Mouse (Mus musculus) intestine, embryonic 16.5 days (tissue): ENCODE measurements around the gene Adk. TPM values are rescaled to one million over a fixed set of nuclear protein-coding genes. Genes with fewer than 3 reads are reported as not detected.
A peak's percentile ranks its signal among the peaks of the same experiment; 100 is the strongest.

Source experiments
- ATAC-seq: fragments of 200-750 bp; cut with Nextera tagmentation; 2 replicates; pipeline ENCODE4 v1.8.0; 2017; ENCODE audit warnings: moderate TSS enrichment, moderate library complexity
- H3K27ac ChIP-seq: fragments of 300-500 bp; sonication (generic); 2 replicates; pipeline ENCODE4 v1.5.1; 2014; ENCODE audit warnings: mild to moderate bottlenecking, low read length
- H3K27me3 ChIP-seq: fragments of 300-500 bp; sonication (generic); replicated peaks from 2 replicates; pipeline ENCODE4 v1.6.1; 2014; ENCODE audit warnings: low read length, control low read depth, mixed read lengths; ENCODE audit not compliant: control insufficient read depth, insufficient read depth
- H3K36me3 ChIP-seq: fragments of 300-500 bp; sonication (generic); 2 replicates; pipeline ENCODE4 v1.6.1; 2014; ENCODE audit warnings: low read length, control low read depth; ENCODE audit not compliant: control insufficient read depth, insufficient read depth
- H3K4me1 ChIP-seq: fragments of 300-500 bp; sonication (generic); 2 replicates; pipeline ENCODE4 v1.6.1; 2014; ENCODE audit warnings: low read length, control low read depth, mixed read lengths; ENCODE audit not compliant: control insufficient read depth, insufficient read depth
- H3K4me2 ChIP-seq: fragments of 300-500 bp; sonication (generic); 2 replicates; pipeline ENCODE4 v1.6.1; 2014; ENCODE audit warnings: low read depth, low read length, control low read depth
- H3K4me3 ChIP-seq: fragments of 300-500 bp; sonication (generic); 2 replicates; pipeline ENCODE4 v1.5.1; 2014; ENCODE audit warnings: mild to moderate bottlenecking, low read length
- H3K9ac ChIP-seq: fragments of 300-500 bp; sonication (generic); 2 replicates; pipeline ENCODE4 v1.6.1; 2014; ENCODE audit warnings: low read depth, low read length
- H3K9me3 ChIP-seq: fragments of 300-500 bp; sonication (generic); 2 replicates; pipeline ENCODE4 v1.6.1; 2016; ENCODE audit warnings: low read length, control low read depth; ENCODE audit not compliant: control insufficient read depth
- WGBS: fragments of 180-500 bp; shearing (Covaris S2); extraction: QIAGEN DNeasy Blood & Tissue Kit; methylation state at CpG from one replicate; pipeline ENCODE4 v1.1.7; 2014; 5-methylcytosine and 5-hydroxymethylcytosine counted together
- polyA plus RNA-seq: library from polyadenylated mRNA; unstranded; fragments of >200 nt; fragmentation: Nextera tagmentation; extraction: Ambion mirVana; gene quantifications from 2 replicates; pipeline ENCODE4 v1.2.1, GENCODE M21; 2015

Gene Adk
- polyA plus RNA-seq, 1 experiment from 2014 or later = 244 TPM

GRCm38 (mm10) chr14:21075751-21076500, 23.6 kb downstream of the Adk start:
- Histone ChIP-seq H3K9me3 (no peaks in the 10 kb centered on the region), H3K4me2 (peak overlapping the region; percentile 80), H3K27ac (peak overlapping the region; percentile 88), H3K27me3 (no peaks in the 10 kb centered on the region), H3K36me3 (no peaks in the 10 kb centered on the region), H3K9ac (peak overlapping the region; percentile 76), H3K4me3 (peak overlapping the region; percentile 66), H3K4me1 (peaks cover 19% of the 10 kb centered on the region)
- under 1% methylated on average over 59 of the region's 59 CpGs for WGBS
- ATAC-seq = peak; percentile 98

- peak overlapping the region; percentile 72 for H3K27ac ChIP-seq
- 38% methylated on average over 7 of the region's 7 CpGs for WGBS
- H3K9me3 ChIP-seq = no peaks in the 10 kb centered on the region
- peak; percentile 36 for ATAC-seq
- H3K9ac ChIP-seq = peak overlapping the region; percentile 76
- no peaks in the 10 kb centered on the region for H3K36me3 ChIP-seq
- no peaks in the 10 kb centered on the region for H3K27me3 ChIP-seq
- H3K4me2 ChIP-seq = peak overlapping the region; percentile 80
- peaks cover 19% of the 10 kb centered on the region for H3K4me1 ChIP-seq
- H3K4me3 ChIP-seq = peak overlapping the region; percentile 66
Measured at GRCm38 (mm10) chr14:21076501-21077194, 24.3 kb downstream of the Adk start.

GRCm38 (mm10) chr14:21077939-21078338, 25.6 kb downstream of the Adk start:
- ATAC-seq = no peak
- Histone ChIP-seq H3K4me1 (peaks cover 23% of the 10 kb centered on the region), H3K9me3 (no peaks in the 10 kb centered on the region), H3K27me3 (no peaks in the 10 kb centered on the region), H3K4me2 (no peak overlapping the region), H3K36me3 (no peaks in the 10 kb centered on the region), H3K27ac (no peak overlapping the region), H3K9ac (no peak overlapping the region), H3K4me3 (no peak overlapping the region)
- 82% methylated on average over 4 of the region's 4 CpGs for WGBS

- no peaks in the 10 kb centered on the region for H3K9me3 ChIP-seq
- H3K9ac ChIP-seq = no peak overlapping the region
- H3K27ac ChIP-seq = no peak overlapping the region
- no peak overlapping the region for H3K4me3 ChIP-seq
- no peaks in the 10 kb centered on the region for H3K36me3 ChIP-seq
- H3K4me1 ChIP-seq = peaks cover 26% of the 10 kb centered on the region
- H3K27me3 ChIP-seq = no peaks in the 10 kb centered on the region
- no peak overlapping the region for H3K4me2 ChIP-seq
- ATAC-seq = no peak
Measured at GRCm38 (mm10) chr14:21078511-21078910, 26.1 kb downstream of the Adk start.

- 56% methylated on average over 1 of the region's 1 CpGs for WGBS
- Histone ChIP-seq H3K4me2 (no peak overlapping the region), H3K36me3 (no peaks in the 10 kb centered on the region), H3K9ac (no peak overlapping the region), H3K9me3 (no peaks in the 10 kb centered on the region), H3K27ac (no peak overlapping the region), H3K27me3 (no peaks in the 10 kb centered on the region), H3K4me1 (peaks cover 35% of the 10 kb centered on the region), H3K4me3 (no peak overlapping the region)
- no peak for ATAC-seq
Measured at GRCm38 (mm10) chr14:21082823-21083222, 30.4 kb downstream of the Adk start.

GRCm38 (mm10) chr14:21085666-21086065, 33.3 kb downstream of the Adk start:
- no peak overlapping the region for H3K4me3 ChIP-seq
- no peak overlapping the region for H3K27ac ChIP-seq
- H3K27me3 ChIP-seq = no peaks in the 10 kb centered on the region
- no peak overlapping the region for H3K9ac ChIP-seq
- WGBS = 74% methylated on average over 5 of the region's 5 CpGs
- H3K9me3 ChIP-seq = no peaks in the 10 kb centered on the region
- H3K4me1 ChIP-seq = peaks cover 50% of the 10 kb centered on the region
- ATAC-seq = no peak
- no peak overlapping the region for H3K4me2 ChIP-seq
- no peaks in the 10 kb centered on the region for H3K36me3 ChIP-seq

- 28% methylated on average over 2 of the region's 2 CpGs for WGBS
- H3K4me1 ChIP-seq = peaks cover 50% of the 10 kb centered on the region
- ATAC-seq = no peak
- H3K4me2 ChIP-seq = no peak overlapping the region
- no peaks in the 10 kb centered on the region for H3K27me3 ChIP-seq
- no peak overlapping the region for H3K27ac ChIP-seq
- H3K9me3 ChIP-seq = no peaks in the 10 kb centered on the region
- H3K36me3 ChIP-seq = no peaks in the 10 kb centered on the region
- no peak overlapping the region for H3K9ac ChIP-seq
- H3K4me3 ChIP-seq = no peak overlapping the region
Measured at GRCm38 (mm10) chr14:21086106-21086505, 33.7 kb downstream of the Adk start.

GRCm38 (mm10) chr14:21086827-21087351, 34.5 kb downstream of the Adk start:
- H3K4me1 ChIP-seq = peaks cover 50% of the 10 kb centered on the region
- H3K4me2 ChIP-seq = 0 out of 2 replicates have a peak overlapping the region, but pooled peaks have one; percentile 28
- H3K36me3 ChIP-seq = peaks cover under 1% of the 10 kb centered on the region; the same call in 1 of the 2 replicates
- no peak for ATAC-seq
- no peak overlapping the region for H3K4me3 ChIP-seq
- H3K27ac ChIP-seq = peak overlapping the region; percentile 71
- H3K27me3 ChIP-seq = no peaks in the 10 kb centered on the region
- peak overlapping the region; percentile 53; the same call in 1 of the 2 replicates for H3K9ac ChIP-seq
- 29% methylated on average over 7 of the region's 7 CpGs for WGBS
- H3K9me3 ChIP-seq = no peaks in the 10 kb centered on the region

GRCm38 (mm10) chr14:21087390-21088060, 35.2 kb downstream of the Adk start:
- H3K4me2 ChIP-seq = 0 out of 2 replicates have a peak overlapping the region, but pooled peaks have one; percentile 28
- ATAC-seq = no peak
- peaks cover 3% of the 10 kb centered on the region; the same call in 1 of the 2 replicates for H3K36me3 ChIP-seq
- H3K27ac ChIP-seq = peak overlapping the region; percentile 71
- H3K4me1 ChIP-seq = peaks cover 46% of the 10 kb centered on the region
- no peak overlapping the region for H3K4me3 ChIP-seq
- H3K27me3 ChIP-seq = no peaks in the 10 kb centered on the region
- H3K9ac ChIP-seq = peak overlapping the region; percentile 53; the same call in 1 of the 2 replicates
- 54% methylated on average over 4 of the region's 4 CpGs for WGBS
- no peaks in the 10 kb centered on the region for H3K9me3 ChIP-seq
